Mouse (Mus musculus): ENCODE data around the gene Eef1akmt2. TPM values are rescaled to one million over a fixed set of nuclear protein-coding genes. Genes with fewer than 3 reads are reported as not detected.

The Eef1akmt2 gene
- total RNA-seq, 2 experiments from 2014 or later: 23.8 to 30.0 TPM

DNA sequence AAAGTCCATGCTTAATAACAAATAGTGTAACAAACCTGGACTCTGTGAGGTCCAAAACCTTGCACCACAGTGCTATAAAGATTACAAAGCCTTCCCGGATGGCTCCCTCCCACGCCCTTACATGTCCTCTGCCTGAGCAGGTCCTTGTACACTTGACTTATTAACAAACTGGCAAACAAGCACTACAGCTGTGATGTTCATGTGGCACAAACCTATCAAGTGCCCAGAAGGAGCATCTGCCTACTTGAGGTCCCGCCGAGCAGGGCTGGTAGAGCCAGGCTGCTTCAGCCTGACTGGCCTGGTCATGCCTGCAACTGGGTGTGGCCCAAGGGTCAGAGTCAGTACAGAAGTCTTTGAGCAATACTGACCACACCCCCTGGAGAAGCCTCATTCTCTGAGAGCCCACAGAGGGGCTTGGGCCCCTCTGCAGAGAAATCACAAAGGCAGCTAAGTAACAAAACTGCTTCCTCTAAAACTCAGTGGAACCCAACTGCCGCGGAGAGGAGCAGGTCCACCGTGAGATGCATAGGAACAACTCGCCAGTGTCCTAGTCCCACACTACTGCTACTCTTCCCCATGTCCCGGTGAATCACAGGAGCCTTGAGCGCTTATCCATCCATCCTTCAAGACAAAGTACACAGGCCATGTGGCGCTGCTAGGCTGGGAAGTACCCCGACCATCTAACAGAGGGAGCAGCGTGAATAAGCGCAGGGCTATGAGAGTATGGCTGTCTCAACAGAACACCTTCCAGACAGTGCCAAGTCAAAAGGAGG, 61.8 kb downstream of the Eef1akmt2 start:
- no peak for DNase-seq

DNA sequence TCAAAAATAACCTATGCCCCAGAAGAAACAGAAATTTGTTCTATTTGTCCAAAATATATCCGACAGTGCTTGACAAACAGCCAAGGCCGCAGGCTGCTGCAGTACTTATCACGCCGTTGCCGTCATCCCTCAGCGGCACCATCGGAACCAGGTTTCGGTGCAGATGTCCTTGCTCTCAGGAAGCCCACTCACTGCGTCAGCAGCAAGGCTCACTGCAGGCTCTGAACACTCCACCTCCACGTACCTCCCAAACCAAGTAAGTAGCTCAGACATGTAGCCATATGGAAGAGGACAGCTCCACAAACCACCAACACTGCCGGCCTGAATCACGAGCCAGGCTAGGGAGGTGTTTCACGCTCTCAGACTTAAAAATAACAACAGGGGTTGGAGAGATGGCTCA, 63.6 kb downstream of the Eef1akmt2 start:
- DNase-seq: peak; percentile 74 to 75

DNA sequence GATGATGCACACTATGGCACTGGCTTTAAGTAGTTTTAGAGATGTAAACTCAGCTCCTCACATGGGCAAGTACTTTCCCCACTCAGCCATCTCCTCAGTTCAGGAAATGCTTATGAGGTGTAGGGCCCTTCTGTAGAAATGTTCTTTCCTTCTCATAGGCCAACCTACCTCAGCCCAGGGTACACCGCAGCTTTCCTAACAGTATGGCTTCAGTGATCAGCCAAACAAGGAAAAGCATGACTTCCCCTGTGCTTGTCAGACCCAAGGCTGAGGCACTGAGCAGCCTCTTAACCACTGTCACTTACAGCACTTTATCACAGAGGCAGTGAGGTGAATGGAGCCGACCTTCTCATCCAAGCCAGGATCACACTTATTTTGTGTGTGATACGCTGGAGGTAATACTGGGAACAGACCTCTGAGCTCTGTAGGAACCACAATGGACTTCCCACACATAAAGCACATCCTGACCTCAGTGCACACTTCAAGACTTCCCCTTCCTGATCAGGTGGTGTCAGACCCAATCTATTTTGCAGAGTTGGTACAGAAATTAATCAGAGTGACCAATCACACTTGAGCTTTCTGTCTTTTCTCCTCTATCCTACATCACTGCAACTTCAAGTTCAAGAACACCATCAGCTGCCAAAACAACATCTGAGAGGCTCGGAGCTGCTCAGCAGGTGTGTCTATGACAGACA, 64.8 kb downstream of the Eef1akmt2 start:
- no peak for DNase-seq

DNA sequence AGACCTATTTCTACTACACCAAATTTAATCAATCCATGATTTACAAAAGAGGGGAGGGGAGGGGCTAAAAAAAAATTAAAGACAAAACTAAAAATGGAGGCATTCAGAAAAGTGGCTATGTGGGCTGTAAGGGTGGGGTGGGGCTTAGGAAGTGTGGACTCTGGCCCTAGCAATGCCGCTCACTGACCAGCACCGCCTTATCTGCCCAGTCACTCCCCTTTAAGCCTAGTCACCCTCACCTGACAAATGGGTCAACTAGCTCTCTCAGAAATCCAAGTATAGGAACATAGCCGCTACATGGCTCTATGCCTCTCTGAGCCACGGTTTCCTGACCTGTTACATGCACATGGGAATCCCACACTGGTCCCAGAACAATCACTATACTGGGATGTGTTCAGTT, 65.5 kb downstream of the Eef1akmt2 start:
- no peak for DNase-seq

DNA sequence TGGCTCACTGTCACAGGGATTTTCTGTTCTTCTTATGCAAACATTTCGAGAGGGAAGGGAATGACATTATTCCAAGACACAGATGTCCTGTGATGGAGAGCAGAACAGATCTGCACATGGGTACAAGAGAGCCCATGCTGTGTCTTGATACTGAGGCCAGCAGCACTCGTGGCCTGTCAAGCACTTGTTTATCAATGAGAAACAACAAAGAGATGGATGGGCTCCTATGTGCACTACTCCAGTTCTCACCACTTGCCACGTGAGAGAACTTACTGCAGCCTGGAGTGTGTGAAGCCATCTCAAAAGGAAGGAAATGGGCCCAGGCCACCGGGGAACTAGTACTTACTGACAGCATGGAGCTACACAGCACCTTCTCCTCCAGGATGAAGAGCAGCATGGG, 66.0 kb downstream of the Eef1akmt2 start:
- DNase-seq: no peak

DNA sequence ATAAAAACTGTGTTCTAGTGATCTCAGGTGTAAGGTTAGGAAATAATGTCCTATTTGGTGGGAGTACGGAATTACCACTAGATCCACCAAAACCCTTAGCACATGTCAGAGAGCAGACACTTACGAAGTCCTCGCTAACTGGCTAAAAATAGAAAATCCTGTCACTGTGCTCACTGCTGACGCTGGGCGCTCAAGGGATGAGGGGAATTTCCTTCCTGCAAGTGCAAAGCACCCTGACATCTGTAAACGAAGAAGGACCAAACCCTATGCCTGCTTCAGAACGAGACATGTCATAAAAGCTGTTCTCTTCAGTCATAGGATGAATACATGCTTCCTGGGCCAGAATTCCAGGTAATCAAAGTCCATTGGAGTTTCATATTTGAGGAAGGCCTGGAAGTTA, 66.5 kb downstream of the Eef1akmt2 start:
- DNase-seq: no peak

DNA sequence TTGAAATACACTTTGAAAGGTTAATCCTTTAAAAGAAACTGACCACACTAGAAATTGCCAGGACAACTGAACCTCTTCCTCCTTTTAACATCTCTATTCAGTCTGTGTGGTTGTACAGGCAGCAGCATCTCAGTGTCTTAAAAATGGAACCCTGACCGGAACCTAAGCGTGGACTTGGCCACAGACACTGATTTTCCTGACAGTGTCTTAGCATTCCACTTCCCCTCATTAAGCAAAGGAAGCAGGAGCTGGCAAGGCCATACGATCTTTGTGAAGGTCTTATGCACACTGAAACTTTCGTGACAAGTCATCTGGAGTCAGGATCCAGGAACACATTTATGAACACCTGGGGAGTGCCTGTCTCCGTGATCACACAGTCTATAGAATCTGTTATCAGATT, 68.4 kb downstream of the Eef1akmt2 start:
- no peak for DNase-seq

DNA sequence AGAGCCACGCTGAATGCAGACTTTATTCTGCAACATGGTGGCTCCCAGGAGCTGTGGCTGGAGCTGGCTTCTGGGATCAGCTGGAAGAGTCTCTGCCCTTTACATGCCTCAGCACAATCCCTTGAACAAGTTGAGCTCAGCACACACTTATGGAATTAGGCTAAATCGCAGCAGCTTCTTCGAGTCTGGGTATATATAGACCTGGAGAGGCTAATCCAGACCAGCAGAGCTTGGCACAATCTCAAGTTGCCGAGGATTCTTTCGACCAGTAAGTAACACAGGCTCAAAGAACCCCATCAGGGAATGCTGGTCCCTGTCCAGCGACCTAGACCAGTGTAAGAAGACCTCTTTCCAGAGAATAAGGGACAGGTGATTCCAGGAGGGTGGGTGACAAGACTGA, 70.6 kb downstream of the Eef1akmt2 start:
- DNase-seq: no peak

DNA sequence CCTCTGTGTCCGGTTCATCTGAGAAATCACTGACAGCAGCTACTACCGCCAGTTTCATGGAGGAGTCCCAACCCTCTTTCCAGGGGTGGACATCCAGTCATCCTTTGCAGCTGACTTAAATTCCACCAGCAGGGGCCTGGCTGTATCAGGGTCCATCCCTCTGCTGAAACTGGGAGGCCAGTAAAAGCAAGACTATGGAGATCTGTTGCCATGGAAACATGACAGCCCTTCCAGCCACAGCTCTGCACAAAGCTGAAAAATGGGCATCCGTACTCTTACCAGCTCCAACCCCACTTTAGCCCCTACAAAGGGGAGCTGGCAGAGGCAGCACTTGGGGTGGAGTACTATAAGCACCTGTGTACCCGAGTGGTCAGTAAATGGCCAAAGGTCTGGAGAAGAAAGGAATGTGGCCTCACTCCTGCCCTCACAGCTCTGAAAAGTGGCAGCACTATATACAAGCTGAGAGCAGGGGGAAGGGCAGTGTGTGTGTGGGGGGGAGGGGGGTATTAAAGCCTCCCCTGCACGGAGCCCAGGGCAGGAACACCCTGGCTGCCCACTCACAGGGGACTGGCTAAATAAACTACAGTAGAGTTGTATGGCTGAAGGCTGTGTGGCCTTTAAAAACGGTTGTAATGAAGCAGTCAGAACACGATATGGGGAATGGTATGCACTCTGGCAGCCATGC, 71.2 kb downstream of the Eef1akmt2 start:
- no peak for DNase-seq

DNA sequence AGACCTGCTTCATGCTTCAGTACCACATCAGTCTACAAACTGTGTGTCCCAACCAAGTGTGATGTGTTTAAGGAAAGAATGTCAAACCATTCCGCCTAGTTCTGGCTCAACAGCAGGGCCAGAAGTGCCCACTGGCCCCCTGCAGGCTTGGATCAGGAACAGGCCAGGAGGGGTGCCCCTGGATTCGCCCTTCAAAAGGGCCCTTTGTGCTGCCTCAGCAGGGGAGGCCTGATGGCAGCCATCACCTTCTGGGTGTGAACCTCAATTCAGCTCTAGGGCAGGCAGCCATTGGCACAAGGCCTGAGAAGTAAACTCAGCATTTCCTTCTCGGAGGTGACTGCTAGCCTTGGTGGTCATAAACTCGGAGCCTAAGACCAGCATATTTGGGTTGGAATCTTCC, 71.9 kb downstream of the Eef1akmt2 start:
- no peak for DNase-seq

DNA sequence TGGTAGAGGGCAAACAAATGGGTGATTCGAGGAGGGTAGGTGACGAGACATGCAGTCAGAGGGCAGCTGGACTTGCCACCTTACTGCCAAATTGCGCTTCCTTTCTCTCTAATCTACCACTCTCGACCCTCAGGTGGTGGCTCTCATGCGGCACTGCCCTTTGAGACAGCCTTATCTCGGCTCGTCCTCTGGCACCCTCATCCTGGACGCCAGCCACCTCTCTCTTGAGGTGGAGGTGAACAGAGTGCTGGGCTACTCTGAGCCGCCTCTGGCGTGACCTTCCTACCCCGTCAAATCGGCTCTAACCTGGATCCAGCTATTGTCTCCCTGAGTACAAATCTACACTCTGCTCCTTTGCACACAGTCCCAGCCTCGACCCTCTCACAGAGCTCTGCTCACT, 73.8 kb downstream of the Eef1akmt2 start:
- DNase-seq: no peak

DNA sequence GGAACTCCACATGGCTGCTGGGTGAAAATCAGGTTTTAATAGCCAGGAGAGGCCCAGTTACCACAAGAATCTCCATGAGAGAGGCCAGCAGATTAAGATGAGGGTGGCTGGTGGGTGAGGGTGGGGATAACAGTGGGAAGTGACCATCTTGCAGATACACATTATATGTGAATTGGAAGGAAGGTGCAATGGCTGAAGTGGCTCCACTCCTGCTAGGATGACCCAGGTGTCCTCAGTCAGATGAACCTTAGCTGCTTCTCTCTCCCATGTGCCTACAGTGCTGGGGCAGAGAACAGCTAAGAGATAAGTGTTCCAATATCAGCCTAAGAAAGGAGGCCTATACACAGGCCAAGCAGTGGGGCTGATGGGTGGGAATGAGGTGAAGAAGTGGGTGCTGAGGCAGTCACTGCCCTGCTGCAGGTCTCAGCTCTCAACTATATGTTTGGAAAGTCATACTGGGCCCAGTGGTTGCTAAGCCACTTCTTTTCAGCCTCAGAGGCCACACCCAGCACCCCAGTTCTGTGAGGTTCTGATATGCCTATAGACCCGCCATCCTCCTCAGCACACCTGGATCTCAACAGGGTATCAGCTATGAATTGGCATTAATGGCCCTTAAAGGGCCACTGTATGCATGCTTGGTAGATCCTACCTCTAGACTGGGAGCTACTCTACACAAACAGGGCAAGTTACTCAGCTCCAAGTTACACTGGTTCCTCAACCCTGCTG, 74.6 kb downstream of the Eef1akmt2 start:
- no peak for DNase-seq

Other genes starting within 250 kb of the Eef1akmt2 start
- 10 to 100 TPM; 19.2 to 27.6 TPM for gene Lhpp, start 242.0 kb downstream of the Eef1akmt2 start, total RNA-seq (2021)
- 10 to 100 TPM; 65.9 to 94.9 TPM for gene Fam53b, start 38.8 kb downstream of the Eef1akmt2 start, total RNA-seq (2021)
- 10 to 100 TPM; 35.8 to 36.1 TPM for gene Abraxas2, start 6.6 kb upstream of the Eef1akmt2 start, total RNA-seq (2021)
- gene Zranb1, start 78.5 kb upstream of the Eef1akmt2 start, total RNA-seq (2021): 10 to 100 TPM; 30.0 to 35.5 TPM